8 mouse cellular contexts compared by ENCODE assay signal in genomic region chr4:137867675-137868257, GRCm38 (mm10). TPM values are rescaled to one million over a fixed set of nuclear protein-coding genes. Genes with fewer than 3 reads are reported as not detected.
DNase-seq lines count a peak whose midpoint lies in the region; ATAC-seq lines count a peak whose summit lies in the region.

No protein-coding gene starts in this region.

- no peaks in the 10 kb centered on the region; the same call in 1 of the 2 replicates for H3K27me3 ChIP-seq in heart, embryonic 13.5 days (replicated peaks)
- H3K27me3 ChIP-seq in limb, embryonic 13.5 days: no peaks in the 10 kb centered on the region

- 72% methylated on average over 13 of the region's 13 CpGs for WGBS in heart, embryonic 13.5 days
- 55% methylated on average over 13 of the region's 13 CpGs for WGBS in limb, embryonic 13.5 days

- H3K4me1 ChIP-seq in heart, embryonic 13.5 days: peaks cover 82% of the 10 kb centered on the region
- peaks cover 71% of the 10 kb centered on the region for H3K4me1 ChIP-seq in limb, embryonic 13.5 days

- H3K27ac ChIP-seq in heart, embryonic 13.5 days (replicated peaks): 0 out of 2 replicates have a peak overlapping the region, but pooled peaks have one; percentile 0
- H3K27ac ChIP-seq in limb, embryonic 13.5 days: 0 out of 2 replicates have a peak overlapping the region, but pooled peaks have one; percentile 10

- no peak overlapping the region for H3K9ac ChIP-seq in heart, embryonic 13.5 days
- H3K9ac ChIP-seq in limb, embryonic 13.5 days: no peak overlapping the region

- H3K4me3 ChIP-seq in heart, embryonic 13.5 days: no peak overlapping the region
- no peak overlapping the region for H3K4me3 ChIP-seq in limb, embryonic 13.5 days

- no peak for ATAC-seq in heart, embryonic 13.5 days (ENCODE audit: extremely low read depth, insufficient number of reproducible peaks, low FRiP score, low TSS enrichment)
- ATAC-seq in limb, embryonic 13.5 days (ENCODE audit: low FRiP score, low read depth): no peak
- ATAC-seq in megakaryocyte, adult 5-6 weeks (ENCODE audit: poor library complexity, severe bottlenecking): no peak

- H3K36me3 ChIP-seq in heart, embryonic 13.5 days: no peaks in the 10 kb centered on the region
- H3K36me3 ChIP-seq in limb, embryonic 13.5 days: no peaks in the 10 kb centered on the region

- no peaks in the 10 kb centered on the region for H3K9me3 ChIP-seq in heart, embryonic 13.5 days
- H3K9me3 ChIP-seq in limb, embryonic 13.5 days: no peaks in the 10 kb centered on the region

- peak; percentile 32 for DNase-seq in urinary bladder, postnatal 25 days (ENCODE audit: low spot score)
- DNase-seq in urinary bladder, adult 2 months (ENCODE audit: low spot score): no peak
- DNase-seq in ovary, postnatal 36 days (ENCODE audit: low spot score): peak; percentile 56
- no peak for DNase-seq in spleen, adult 12 weeks (ENCODE audit: low spot score)
- no peak for DNase-seq in T-cell, adult 2 months (ENCODE audit: low spot score)

- H3K4me2 ChIP-seq in heart, embryonic 13.5 days: no peak overlapping the region
- H3K4me2 ChIP-seq in limb, embryonic 13.5 days (replicated peaks): no peak overlapping the region

RNA-seq across cellular contexts. Expression of gene Ece1, which starts 5.7 kb away (rescaled TPM):
- polyA plus RNA-seq in urinary bladder, adult 2 months (2012; rRNA removed): 30.0 and 73.4 TPM in 2 replicates
- 77.4 and 78.9 TPM in 2 replicates for polyA plus RNA-seq in heart, embryonic 13.5 days (2015; fragmentation: Nextera tagmentation; extraction: Ambion mirVana)
- 29.2 and 31.4 TPM in 2 replicates for polyA plus RNA-seq in limb, embryonic 13.5 days (2015; fragmentation: Nextera tagmentation; extraction: Ambion mirVana)
- 19.7 and 25.4 TPM in 2 replicates for total RNA-seq in megakaryocyte, adult 5-6 weeks (2015)
- total RNA-seq in megakaryocyte, adult 5-6 weeks (2017): 12.5 and 15.9 TPM in 2 replicates

Comparison
In these comparisons a context has a peak if more than half of its experiments do, and no peak if none do; other contexts are left out.
1. DNase-seq: peak in urinary bladder, postnatal 25 days (single experiment) and ovary, postnatal 36 days (single experiment); none in urinary bladder, adult 2 months (single experiment), spleen, adult 12 weeks (single experiment) and T-cell, adult 2 months (single experiment).